Mouse (Mus musculus): Measurements from ENCODE around the gene Nfx1. TPM values are rescaled to one million over a fixed set of nuclear protein-coding genes. Genes with fewer than 3 reads are reported as not detected.
"Not testable (repeated sequence)": the region's sequence is repeated elsewhere in the genome, so short reads cannot be mapped to it uniquely, and the experiment has no call there.

Nfx1 gene
- polyA plus RNA-seq (2014; fragmentation: Nextera tagmentation; extraction: Ambion mirVana): 99.6 and 111 TPM in 2 replicates

- ATAC-seq (ENCODE audit: insufficient number of reproducible peaks, low FRiP score, low TSS enrichment, low read depth): peak; percentile 97
- WGBS: under 1% methylated on average over 81 of the region's 85 CpGs
- no peaks in the 10 kb centered on the region for H3K9me3 ChIP-seq (ENCODE audit: control insufficient read depth, low read length)
Measured at GRCm38 (mm10) chr4:40970842-40971701, at the start of gene Nfx1. Gene Nfx1, plus strand, starts transcription at chr4:40970906.

GRCm38 (mm10) chr4:40921288-40921687 lies 49.4 kb upstream of the Nfx1 start:
- H3K9ac ChIP-seq (ENCODE audit: low read length): no peak overlapping the region
- 70% methylated on average over 3 of the region's 3 CpGs for WGBS
- no peaks in the 10 kb centered on the region for H3K27me3 ChIP-seq (ENCODE audit: control insufficient read depth, insufficient read depth, low read length)
- ATAC-seq (ENCODE audit: insufficient number of reproducible peaks, low FRiP score, low TSS enrichment, low read depth) (no peak), DNase-seq (ENCODE audit: low spot score) (no peak)
- no peak overlapping the region for H3K27ac ChIP-seq (replicated peaks; ENCODE audit: low read depth, low read length)
- H3K4me2 ChIP-seq (ENCODE audit: low read depth, severe bottlenecking): no peak overlapping the region
- H3K9me3 ChIP-seq (ENCODE audit: control insufficient read depth, low read length): no peaks in the 10 kb centered on the region
- H3K4me1 ChIP-seq (ENCODE audit: control insufficient read depth, insufficient read depth, low read length): no peaks in the 10 kb centered on the region
- no peaks in the 10 kb centered on the region for H3K36me3 ChIP-seq (ENCODE audit: control insufficient read depth, insufficient read depth, low read length)
- H3K4me3 ChIP-seq (ENCODE audit: low read depth, low read length): no peak overlapping the region

More at GRCm38 (mm10) chr4:40970842-40971701, at the start of gene Nfx1:
- Histone ChIP-seq H3K36me3 (ENCODE audit: control insufficient read depth, insufficient read depth, low read length) (no peaks in the 10 kb centered on the region; the same call in 1 of the 2 replicates), H3K27me3 (ENCODE audit: control insufficient read depth, insufficient read depth, low read length) (no peaks in the 10 kb centered on the region), H3K4me2 (ENCODE audit: low read depth, severe bottlenecking) (peak within 1 kb of the TSS; percentile 56), H3K4me3 (ENCODE audit: low read depth, low read length) (peak within 1 kb of the TSS; percentile 86), H3K4me1 (ENCODE audit: control insufficient read depth, insufficient read depth, low read length) (peaks cover 4% of the 10 kb centered on the region; the same call in 1 of the 2 replicates), H3K9ac (ENCODE audit: low read length) (peak within 1 kb of the TSS; percentile 75), H3K27ac (replicated peaks; ENCODE audit: low read depth, low read length) (peak within 1 kb of the TSS; percentile 57)
- DNase-seq (ENCODE audit: low spot score): peak; percentile 97

GRCm38 (mm10) chr4:40923087-40923651 lies 47.5 kb upstream of the Nfx1 start:
- no peaks in the 10 kb centered on the region for H3K9me3 ChIP-seq (ENCODE audit: control insufficient read depth, low read length)
- no peak overlapping the region for H3K4me2 ChIP-seq (ENCODE audit: low read depth, severe bottlenecking)
- DNase-seq (ENCODE audit: low spot score) (no peak), ATAC-seq (ENCODE audit: insufficient number of reproducible peaks, low FRiP score, low TSS enrichment, low read depth) (no peak)
- H3K4me1 ChIP-seq (ENCODE audit: control insufficient read depth, insufficient read depth, low read length): no peaks in the 10 kb centered on the region
- H3K27ac ChIP-seq (replicated peaks; ENCODE audit: low read depth, low read length): no peak overlapping the region
- H3K4me3 ChIP-seq (ENCODE audit: low read depth, low read length): no peak overlapping the region
- no peaks in the 10 kb centered on the region for H3K36me3 ChIP-seq (ENCODE audit: control insufficient read depth, insufficient read depth, low read length)
- H3K9ac ChIP-seq (ENCODE audit: low read length): no peak overlapping the region
- 78% methylated on average over 6 of the region's 6 CpGs for WGBS
- H3K27me3 ChIP-seq (ENCODE audit: control insufficient read depth, insufficient read depth, low read length): no peaks in the 10 kb centered on the region

GRCm38 (mm10) chr4:40925568-40925967 lies 45.1 kb upstream of the Nfx1 start:
- 60% methylated on average over 3 of the region's 3 CpGs for WGBS
- Histone ChIP-seq H3K9ac (ENCODE audit: low read length) (no peak overlapping the region), H3K36me3 (ENCODE audit: control insufficient read depth, insufficient read depth, low read length) (no peaks in the 10 kb centered on the region), H3K27ac (replicated peaks; ENCODE audit: low read depth, low read length) (no peak overlapping the region), H3K9me3 (ENCODE audit: control insufficient read depth, low read length) (no peaks in the 10 kb centered on the region), H3K27me3 (ENCODE audit: control insufficient read depth, insufficient read depth, low read length) (no peaks in the 10 kb centered on the region), H3K4me3 (ENCODE audit: low read depth, low read length) (no peak overlapping the region), H3K4me1 (ENCODE audit: control insufficient read depth, insufficient read depth, low read length) (no peaks in the 10 kb centered on the region), H3K4me2 (ENCODE audit: low read depth, severe bottlenecking) (no peak overlapping the region)
- ATAC-seq (ENCODE audit: insufficient number of reproducible peaks, low FRiP score, low TSS enrichment, low read depth) (no peak), DNase-seq (ENCODE audit: low spot score) (no peak)

DNA sequence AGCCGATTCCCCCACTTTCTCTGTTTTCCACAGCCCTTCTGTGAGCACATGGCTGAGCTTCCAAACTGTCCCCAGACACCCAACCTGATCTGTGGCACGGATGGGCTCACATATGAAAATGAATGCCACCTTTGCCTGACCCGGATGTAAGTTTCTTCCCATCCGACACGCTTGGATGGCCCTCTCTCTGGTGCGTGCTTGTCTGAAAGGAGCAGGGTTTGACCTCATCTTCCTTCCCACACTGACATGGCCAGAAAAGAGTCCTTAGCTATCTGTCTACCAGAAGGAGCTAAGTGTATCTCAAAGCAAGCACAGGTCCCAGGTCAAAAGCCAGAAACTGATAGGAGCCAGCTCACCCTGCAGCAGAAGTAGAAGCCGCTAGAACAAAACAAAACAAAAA lies 41.7 kb upstream of the Nfx1 start:
- Histone ChIP-seq H3K4me3 (ENCODE audit: low read depth, low read length) (no peak overlapping the region), H3K9me3 (ENCODE audit: control insufficient read depth, low read length) (no peaks in the 10 kb centered on the region), H3K4me2 (ENCODE audit: low read depth, severe bottlenecking) (no peak overlapping the region), H3K27ac (replicated peaks; ENCODE audit: low read depth, low read length) (no peak overlapping the region), H3K36me3 (ENCODE audit: control insufficient read depth, insufficient read depth, low read length) (peaks cover 5% of the 10 kb centered on the region), H3K9ac (ENCODE audit: low read length) (no peak overlapping the region), H3K27me3 (ENCODE audit: control insufficient read depth, insufficient read depth, low read length) (no peaks in the 10 kb centered on the region), H3K4me1 (ENCODE audit: control insufficient read depth, insufficient read depth, low read length) (no peaks in the 10 kb centered on the region)
- no peak for ATAC-seq (ENCODE audit: insufficient number of reproducible peaks, low FRiP score, low TSS enrichment, low read depth)
- WGBS: 93% methylated on average over 7 of the region's 7 CpGs
- no peak for DNase-seq (ENCODE audit: low spot score)

- Histone ChIP-seq H3K27me3 (ENCODE audit: control insufficient read depth, insufficient read depth, low read length) (no peaks in the 10 kb centered on the region), H3K27ac (replicated peaks; ENCODE audit: low read depth, low read length) (no peak overlapping the region), H3K4me3 (ENCODE audit: low read depth, low read length) (no peak overlapping the region), H3K36me3 (ENCODE audit: control insufficient read depth, insufficient read depth, low read length) (peaks cover 22% of the 10 kb centered on the region), H3K4me1 (ENCODE audit: control insufficient read depth, insufficient read depth, low read length) (no peaks in the 10 kb centered on the region), H3K4me2 (ENCODE audit: low read depth, severe bottlenecking) (no peak overlapping the region), H3K9ac (ENCODE audit: low read length) (no peak overlapping the region), H3K9me3 (ENCODE audit: control insufficient read depth, low read length) (no peaks in the 10 kb centered on the region)
- ATAC-seq (ENCODE audit: insufficient number of reproducible peaks, low FRiP score, low TSS enrichment, low read depth) (no peak), DNase-seq (ENCODE audit: low spot score) (no peak)
- 88% methylated on average over 5 of the region's 5 CpGs for WGBS
Measured at GRCm38 (mm10) chr4:40933694-40934093, 37.0 kb upstream of the Nfx1 start.

DNA sequence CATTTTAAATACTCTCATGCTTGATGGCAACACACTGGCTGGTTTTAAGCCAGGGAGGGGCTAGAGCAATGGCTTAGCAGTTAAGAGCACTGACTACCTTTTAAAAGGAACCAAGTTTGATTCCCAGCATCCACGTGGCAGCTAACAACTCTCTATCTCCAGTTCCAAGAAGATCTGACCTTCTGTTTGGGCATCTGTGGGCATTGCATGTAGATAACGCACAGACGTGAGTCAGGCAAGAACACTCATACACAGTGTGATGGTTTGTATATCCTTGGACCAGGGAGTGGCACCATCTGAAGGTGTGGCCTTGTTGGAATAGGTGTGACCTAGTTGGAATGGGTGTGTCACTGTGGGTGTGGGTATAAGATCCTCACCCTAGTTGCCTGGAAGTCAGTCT lies 36.3 kb upstream of the Nfx1 start:
- H3K9me3 ChIP-seq (ENCODE audit: control insufficient read depth, low read length); H3K27ac ChIP-seq (replicated peaks; ENCODE audit: low read depth, low read length); ATAC-seq (ENCODE audit: insufficient number of reproducible peaks, low FRiP score, low TSS enrichment, low read depth); H3K9ac ChIP-seq (ENCODE audit: low read length); H3K27me3 ChIP-seq (ENCODE audit: control insufficient read depth, insufficient read depth, low read length); H3K4me2 ChIP-seq (ENCODE audit: low read depth, severe bottlenecking); DNase-seq (ENCODE audit: low spot score); H3K4me1 ChIP-seq (ENCODE audit: control insufficient read depth, insufficient read depth, low read length); H3K4me3 ChIP-seq (ENCODE audit: low read depth, low read length): not testable (repeated sequence)
- H3K36me3 ChIP-seq (ENCODE audit: control insufficient read depth, insufficient read depth, low read length): peaks cover 28% of the 10 kb centered on the region
- 88% methylated on average over 3 of the region's 3 CpGs for WGBS

DNA sequence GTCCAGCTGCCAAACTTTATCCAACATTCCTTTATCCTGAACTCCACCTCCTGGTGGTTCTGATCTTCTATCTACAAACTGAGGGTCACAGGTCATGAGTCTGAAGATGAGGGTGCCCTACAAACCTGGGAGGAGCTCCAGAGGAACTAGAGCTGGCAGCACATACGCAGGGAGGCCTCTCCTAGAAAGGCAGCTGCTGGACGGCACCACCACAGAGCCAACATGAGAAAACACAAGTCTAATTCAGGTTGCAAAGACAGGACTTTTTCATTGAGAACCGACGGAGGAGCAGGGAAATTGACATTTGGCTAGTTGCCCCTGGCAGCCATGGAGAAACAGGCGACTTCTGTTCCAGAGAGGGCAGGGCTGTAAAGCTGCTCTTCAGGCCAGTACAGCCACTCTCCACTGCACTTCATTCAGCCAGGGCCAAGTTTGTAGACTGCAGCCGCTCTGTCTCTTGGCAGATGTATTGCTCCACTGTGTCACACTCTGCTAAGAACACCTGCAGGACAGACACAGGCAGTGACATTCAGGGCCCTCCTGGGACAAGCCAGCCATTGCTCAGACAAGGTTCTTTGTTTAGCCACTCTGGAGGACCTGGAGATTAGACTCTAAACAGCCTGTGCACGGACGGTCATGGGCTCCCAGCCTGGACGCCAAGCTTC lies 34.4 kb upstream of the Nfx1 start:
- Histone ChIP-seq H3K4me2 (ENCODE audit: low read depth, severe bottlenecking) (no peak overlapping the region), H3K27me3 (ENCODE audit: control insufficient read depth, insufficient read depth, low read length) (no peaks in the 10 kb centered on the region), H3K9me3 (ENCODE audit: control insufficient read depth, low read length) (no peaks in the 10 kb centered on the region), H3K4me1 (ENCODE audit: control insufficient read depth, insufficient read depth, low read length) (no peaks in the 10 kb centered on the region), H3K9ac (ENCODE audit: low read length) (no peak overlapping the region), H3K36me3 (ENCODE audit: control insufficient read depth, insufficient read depth, low read length) (peaks cover 43% of the 10 kb centered on the region), H3K4me3 (ENCODE audit: low read depth, low read length) (no peak overlapping the region), H3K27ac (replicated peaks; ENCODE audit: low read depth, low read length) (no peak overlapping the region)
- no peak for DNase-seq (ENCODE audit: low spot score)
- 93% methylated on average over 9 of the region's 9 CpGs for WGBS
- ATAC-seq (ENCODE audit: insufficient number of reproducible peaks, low FRiP score, low TSS enrichment, low read depth): no peak

Measured in limb, embryonic 11.5 days (tissue).